Mouse (Mus musculus): ENCODE results near the gene Rab26. TPM values are rescaled to one million over a fixed set of nuclear protein-coding genes. Genes with fewer than 3 reads are reported as not detected.

Gene Rab26
- polyA plus RNA-seq (2016; fragmentation: Nextera tagmentation; extraction: Ambion mirVana): 1.9 and 2.2 TPM in 2 replicates

GRCm38 (mm10) chr17:24534160-24534718 is at the start of gene Rab26:
Gene Rab26 (minus strand): TSS chr17:24534210.
- peak within 1 kb of the TSS; percentile 57 for H3K4me2 ChIP-seq (replicated peaks)
- H3K9ac ChIP-seq (replicated peaks): peak within 1 kb of the TSS; percentile 47; the same call in 1 of the 2 replicates
- peaks cover 51% of the 10 kb centered on the region for H3K4me1 ChIP-seq
- H3K36me3 ChIP-seq: peaks cover 6% of the 10 kb centered on the region
- H3K27me3 ChIP-seq: no peaks in the 10 kb centered on the region
- peak within 1 kb of the TSS; percentile 22; the same call in 1 of the 2 replicates for H3K27ac ChIP-seq (replicated peaks)
- 85% methylated on average over 8 of the region's 8 CpGs for WGBS
- no peak for ATAC-seq (ENCODE audit: low FRiP score, low read depth)
- no peaks in the 10 kb centered on the region for H3K9me3 ChIP-seq
- H3K4me3 ChIP-seq: peak within 1 kb of the TSS; percentile 29

GRCm38 (mm10) chr17:24580287-24580686 is 46.3 kb upstream of the Rab26 start:
- no peak overlapping the region for H3K27ac ChIP-seq (replicated peaks)

GRCm38 (mm10) chr17:24579532-24579931 is 45.5 kb upstream of the Rab26 start:
- H3K27ac ChIP-seq (replicated peaks): no peak overlapping the region
- no peaks in the 10 kb centered on the region for H3K27me3 ChIP-seq
- no peaks in the 10 kb centered on the region for H3K9me3 ChIP-seq
- ATAC-seq (ENCODE audit: low FRiP score, low read depth): no peak
- WGBS: 96% methylated on average over 3 of the region's 3 CpGs
- H3K4me2 ChIP-seq (replicated peaks): no peak overlapping the region
- H3K4me1 ChIP-seq: no peaks in the 10 kb centered on the region
- no peak overlapping the region for H3K9ac ChIP-seq (replicated peaks)
- H3K36me3 ChIP-seq: peaks cover 80% of the 10 kb centered on the region
- H3K4me3 ChIP-seq: no peak overlapping the region

More at GRCm38 (mm10) chr17:24580287-24580686, 46.3 kb upstream of the Rab26 start:
- no peak for ATAC-seq (ENCODE audit: low FRiP score, low read depth)
- no peak overlapping the region for H3K9ac ChIP-seq (replicated peaks)
- H3K4me1 ChIP-seq: no peaks in the 10 kb centered on the region
- H3K4me3 ChIP-seq: no peak overlapping the region
- H3K9me3 ChIP-seq: no peaks in the 10 kb centered on the region
- 94% methylated on average over 2 of the region's 2 CpGs for WGBS
- H3K4me2 ChIP-seq (replicated peaks): no peak overlapping the region
- H3K27me3 ChIP-seq: no peaks in the 10 kb centered on the region
- peaks cover 77% of the 10 kb centered on the region for H3K36me3 ChIP-seq

- 96% methylated on average over 9 of the region's 9 CpGs for WGBS
- Histone ChIP-seq H3K4me2 (replicated peaks) (no peak overlapping the region), H3K9me3 (no peaks in the 10 kb centered on the region), H3K36me3 (peaks cover 83% of the 10 kb centered on the region), H3K27me3 (no peaks in the 10 kb centered on the region), H3K9ac (replicated peaks) (no peak overlapping the region), H3K4me3 (no peak overlapping the region), H3K27ac (replicated peaks) (no peak overlapping the region), H3K4me1 (no peaks in the 10 kb centered on the region)
- ATAC-seq (ENCODE audit: low FRiP score, low read depth): no peak
These were observed 39.8 kb upstream of the Rab26 start for GRCm38 (mm10) chr17:24573811-24574210.

- no peak overlapping the region for H3K4me2 ChIP-seq (replicated peaks)
- H3K27me3 ChIP-seq: no peaks in the 10 kb centered on the region
- peaks cover 79% of the 10 kb centered on the region for H3K36me3 ChIP-seq
- no peak overlapping the region for H3K4me3 ChIP-seq
- H3K27ac ChIP-seq (replicated peaks): no peak overlapping the region
- WGBS: 95% methylated on average over 12 of the region's 12 CpGs
- no peak for ATAC-seq (ENCODE audit: low FRiP score, low read depth)
- no peak overlapping the region for H3K9ac ChIP-seq (replicated peaks)
- H3K4me1 ChIP-seq: no peaks in the 10 kb centered on the region
- H3K9me3 ChIP-seq: no peaks in the 10 kb centered on the region
These were observed 38.7 kb upstream of the Rab26 start for GRCm38 (mm10) chr17:24572651-24573245.

GRCm38 (mm10) chr17:24569837-24570236 is 35.8 kb upstream of the Rab26 start:
- H3K36me3 ChIP-seq: peaks cover 83% of the 10 kb centered on the region
- WGBS: 92% methylated on average over 4 of the region's 4 CpGs

DNA sequence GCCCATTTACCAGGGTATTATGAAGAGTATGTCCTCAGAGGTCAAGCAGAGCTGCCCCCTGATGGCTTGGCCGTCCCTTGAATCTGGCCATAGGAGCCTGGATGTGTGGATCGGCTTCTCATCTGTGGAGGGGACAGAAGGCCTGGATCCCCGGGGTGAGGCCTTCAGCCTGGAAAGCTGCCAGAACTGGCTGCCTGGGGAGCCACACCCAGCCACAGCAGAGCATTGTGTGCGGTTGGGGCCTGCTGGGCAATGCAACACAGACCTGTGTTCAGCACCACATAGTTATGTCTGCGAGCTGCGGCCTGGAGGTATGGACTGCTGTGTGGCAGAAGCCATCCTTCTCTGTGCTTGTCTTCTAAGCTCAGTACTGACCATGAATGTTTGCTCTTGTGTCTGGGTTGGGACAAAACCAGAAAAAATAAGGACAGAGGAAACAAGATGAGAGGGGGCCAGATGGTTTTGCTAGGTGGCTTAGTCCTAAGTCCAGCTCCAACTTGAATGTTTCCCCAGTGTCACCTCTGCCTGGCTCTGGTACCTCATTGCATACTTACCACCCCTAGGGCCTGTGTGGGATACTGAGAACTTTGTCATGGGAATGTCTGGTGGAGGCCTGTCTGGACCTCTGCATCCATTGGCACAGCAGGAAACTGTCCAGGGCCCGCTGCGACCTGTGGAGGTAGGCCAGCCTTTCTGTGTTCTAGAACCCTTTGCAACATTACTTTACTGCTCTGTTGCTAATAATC is 33.2 kb upstream of the Rab26 start:
- 0 out of 2 replicates have a peak, but pooled peaks cover 4% of the 10 kb centered on the region for H3K4me1 ChIP-seq
- H3K27ac ChIP-seq (replicated peaks): no peak overlapping the region
- H3K4me3 ChIP-seq: no peak overlapping the region
- ATAC-seq (ENCODE audit: low FRiP score, low read depth): no peak
- WGBS: 80% methylated on average over 8 of the region's 8 CpGs
- H3K4me2 ChIP-seq (replicated peaks): no peak overlapping the region
- H3K36me3 ChIP-seq: peaks cover 58% of the 10 kb centered on the region
- H3K9me3 ChIP-seq: no peaks in the 10 kb centered on the region
- no peaks in the 10 kb centered on the region for H3K27me3 ChIP-seq
- H3K9ac ChIP-seq (replicated peaks): no peak overlapping the region

More at GRCm38 (mm10) chr17:24569837-24570236, 35.8 kb upstream of the Rab26 start:
- Histone ChIP-seq H3K4me1 (no peaks in the 10 kb centered on the region), H3K27me3 (no peaks in the 10 kb centered on the region), H3K9me3 (no peaks in the 10 kb centered on the region), H3K9ac (replicated peaks) (no peak overlapping the region), H3K4me3 (no peak overlapping the region), H3K27ac (replicated peaks) (no peak overlapping the region), H3K4me2 (replicated peaks) (no peak overlapping the region)
- ATAC-seq (ENCODE audit: low FRiP score, low read depth): no peak

DNA sequence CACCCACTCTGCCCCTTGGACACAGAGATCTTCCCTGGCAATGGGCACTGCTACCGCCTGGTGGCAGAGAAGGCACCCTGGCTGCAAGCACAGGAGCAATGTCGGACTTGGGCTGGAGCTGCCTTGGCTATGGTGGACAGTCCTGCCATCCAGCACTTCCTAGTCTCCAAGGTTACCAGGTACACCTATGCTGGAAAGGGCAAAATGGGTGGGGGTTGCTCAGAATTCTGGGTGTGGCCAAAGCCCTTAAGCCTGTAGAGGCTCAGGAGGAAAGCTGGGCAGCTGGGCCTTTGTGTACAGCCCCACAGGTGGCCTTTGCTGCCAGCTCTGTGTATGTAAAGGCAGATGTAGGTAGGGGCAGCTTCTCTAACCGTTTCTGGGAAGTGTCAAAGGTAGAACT is 31.8 kb upstream of the Rab26 start:
- Histone ChIP-seq H3K4me1 (0 out of 2 replicates have a peak, but pooled peaks cover 4% of the 10 kb centered on the region), H3K9me3 (no peaks in the 10 kb centered on the region), H3K9ac (replicated peaks) (no peak overlapping the region), H3K4me3 (no peak overlapping the region), H3K36me3 (peaks cover 44% of the 10 kb centered on the region), H3K27ac (replicated peaks) (no peak overlapping the region), H3K4me2 (replicated peaks) (no peak overlapping the region), H3K27me3 (no peaks in the 10 kb centered on the region)
- 67% methylated on average over 3 of the region's 3 CpGs for WGBS
- ATAC-seq (ENCODE audit: low FRiP score, low read depth): no peak

DNA sequence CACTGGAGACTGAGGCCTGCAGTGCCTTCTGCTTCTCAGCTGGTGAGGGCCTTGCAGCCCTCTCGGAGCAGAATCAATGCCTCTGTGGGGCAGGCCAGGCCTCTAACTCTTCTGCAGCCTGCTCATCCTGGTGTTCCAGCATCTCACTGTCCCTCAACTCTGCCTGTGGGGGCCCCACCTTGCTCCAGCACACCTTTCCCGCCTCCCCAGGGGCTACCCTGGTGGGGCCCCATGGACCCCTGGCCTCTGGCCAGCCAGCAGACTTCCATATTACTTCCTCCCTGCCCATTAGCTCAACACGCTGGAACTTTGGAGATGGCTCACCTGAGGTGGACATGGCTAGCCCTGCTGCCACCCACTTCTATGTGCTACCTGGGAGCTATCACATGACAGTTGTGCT is 31.1 kb upstream of the Rab26 start:
- no peak for ATAC-seq (ENCODE audit: low FRiP score, low read depth)
- Histone ChIP-seq H3K36me3 (peaks cover 37% of the 10 kb centered on the region), H3K9me3 (no peaks in the 10 kb centered on the region), H3K4me2 (replicated peaks) (no peak overlapping the region), H3K9ac (replicated peaks) (no peak overlapping the region), H3K27me3 (no peaks in the 10 kb centered on the region), H3K27ac (replicated peaks) (no peak overlapping the region), H3K4me1 (0 out of 2 replicates have a peak, but pooled peaks cover 4% of the 10 kb centered on the region), H3K4me3 (no peak overlapping the region)
- 93% methylated on average over 3 of the region's 3 CpGs for WGBS

GRCm38 (mm10) chr17:24564422-24564821 is 30.4 kb upstream of the Rab26 start:
- 89% methylated on average over 4 of the region's 4 CpGs for WGBS
- peaks cover 6% of the 10 kb centered on the region for H3K4me1 ChIP-seq
- H3K9me3 ChIP-seq: no peaks in the 10 kb centered on the region
- H3K27me3 ChIP-seq: no peaks in the 10 kb centered on the region
- H3K4me3 ChIP-seq: no peak overlapping the region
- H3K9ac ChIP-seq (replicated peaks): no peak overlapping the region
- ATAC-seq (ENCODE audit: low FRiP score, low read depth): no peak
- H3K27ac ChIP-seq (replicated peaks): no peak overlapping the region
- H3K36me3 ChIP-seq: peaks cover 30% of the 10 kb centered on the region
- no peak overlapping the region for H3K4me2 ChIP-seq (replicated peaks)

DNA sequence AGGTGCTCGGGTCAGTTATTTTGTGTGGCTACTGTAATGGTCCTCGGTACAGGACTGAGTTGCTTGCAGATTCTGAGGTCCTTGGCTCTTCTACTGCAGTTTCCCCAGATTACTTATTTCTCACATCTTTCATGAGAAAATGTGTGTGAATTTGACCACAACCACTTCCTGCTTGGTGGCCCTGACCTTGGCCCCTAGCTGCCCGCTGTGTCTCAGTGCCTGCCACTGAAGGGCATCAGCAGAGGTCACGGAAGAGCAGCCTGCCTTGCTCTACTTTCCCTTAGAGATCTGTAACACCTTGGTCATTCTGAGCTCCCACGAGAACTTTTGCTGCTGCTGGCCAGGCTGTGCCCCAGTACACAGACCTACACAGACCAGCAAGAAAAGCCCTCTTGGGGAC is 29.6 kb upstream of the Rab26 start:
- Histone ChIP-seq H3K9me3 (no peaks in the 10 kb centered on the region), H3K36me3 (peaks cover 26% of the 10 kb centered on the region), H3K4me3 (no peak overlapping the region), H3K4me2 (replicated peaks) (no peak overlapping the region), H3K27me3 (no peaks in the 10 kb centered on the region), H3K9ac (replicated peaks) (no peak overlapping the region), H3K27ac (replicated peaks) (no peak overlapping the region), H3K4me1 (peaks cover 14% of the 10 kb centered on the region)
- WGBS: 79% methylated on average over 5 of the region's 5 CpGs
- no peak for ATAC-seq (ENCODE audit: low FRiP score, low read depth)

DNA sequence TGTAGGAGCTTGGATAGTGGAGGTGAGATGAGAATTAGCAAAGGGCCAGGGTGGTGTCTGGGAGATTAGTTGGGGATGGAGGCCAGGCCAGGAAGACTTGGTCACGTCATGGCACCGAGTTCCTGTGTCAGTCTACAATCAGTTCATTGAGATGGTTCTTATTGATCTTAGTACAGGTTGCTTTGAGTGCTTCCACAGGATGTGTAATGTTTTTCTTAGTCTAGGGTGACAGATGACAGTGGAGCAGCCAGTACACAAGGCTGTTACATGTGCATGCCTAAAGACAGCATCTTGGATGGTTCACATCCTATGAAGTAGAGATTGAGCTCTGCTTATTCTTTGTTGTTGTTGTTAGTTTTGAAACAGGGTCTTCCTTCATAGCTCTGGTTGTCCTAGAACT is 27.6 kb upstream of the Rab26 start:
- Histone ChIP-seq H3K9ac (replicated peaks) (no peak overlapping the region), H3K4me2 (replicated peaks) (no peak overlapping the region), H3K9me3 (no peaks in the 10 kb centered on the region), H3K36me3 (peaks cover 15% of the 10 kb centered on the region), H3K27ac (replicated peaks) (no peak overlapping the region), H3K4me1 (peaks cover 25% of the 10 kb centered on the region), H3K27me3 (no peaks in the 10 kb centered on the region), H3K4me3 (no peak overlapping the region)
- no peak for ATAC-seq (ENCODE audit: low FRiP score, low read depth)
- 96% methylated on average over 2 of the region's 2 CpGs for WGBS
